Mouse (Mus musculus) hindbrain, postnatal 0 days (tissue): Measurements from ENCODE around the gene Hormad1. TPM values are rescaled to one million over a fixed set of nuclear protein-coding genes. Genes with fewer than 3 reads are reported as not detected.

Source experiments
- ATAC-seq: fragments of 200-750 bp; cut with Nextera tagmentation; 2 replicates; pipeline ENCODE4 v1.8.0; 2017; ENCODE audit warnings: mild to moderate bottlenecking, moderate TSS enrichment, moderate library complexity
- DNase-seq: peaks from one replicate; pipeline ENCODE4 v3.0.0-alpha.2; 2015; ENCODE audit warnings: low spot score
- H3K27ac ChIP-seq: fragments of 300-500 bp; sonication (generic); 2 replicates; pipeline ENCODE4 v1.5.1; 2014; ENCODE audit warnings: mild to moderate bottlenecking
- H3K27me3 ChIP-seq: fragments of 300-500 bp; sonication (generic); 2 replicates; pipeline ENCODE4 v1.6.1; 2014; ENCODE audit warnings: low read length, mixed read lengths; ENCODE audit not compliant: insufficient read depth
- H3K36me3 ChIP-seq: fragments of 300-500 bp; sonication (generic); 2 replicates; pipeline ENCODE4 v1.6.1; 2014; ENCODE audit warnings: low read length, mixed read lengths; ENCODE audit not compliant: insufficient read depth
- H3K4me1 ChIP-seq: fragments of 300-500 bp; sonication (generic); 2 replicates; pipeline ENCODE4 v1.6.1; 2014; ENCODE audit warnings: antibody characterized with exemption, low read length, mixed read lengths; ENCODE audit not compliant: insufficient read depth
- H3K4me2 ChIP-seq: fragments of 300-500 bp; sonication (generic); 2 replicates; pipeline ENCODE4 v1.6.1; 2014; ENCODE audit warnings: low read depth, mild to moderate bottlenecking, low read length, moderate library complexity, mixed read lengths
- H3K4me3 ChIP-seq: fragments of 300-500 bp; sonication (generic); 2 replicates; pipeline ENCODE4 v1.5.1; 2014; ENCODE audit warnings: low read length
- H3K9ac ChIP-seq: fragments of 300-500 bp; sonication (generic); replicated peaks from 2 replicates; pipeline ENCODE4 v1.6.1; 2014; ENCODE audit warnings: mild to moderate bottlenecking, low read length, moderate library complexity, mixed read lengths
- H3K9me3 ChIP-seq: fragments of 300-500 bp; sonication (generic); 2 replicates; pipeline ENCODE4 v1.6.1; 2016; ENCODE audit warnings: low read length, mixed read lengths
- CTCF ChIP-seq: IDR thresholded peaks from 2 replicates; pipeline ENCODE4 v1.5.1; 2016; ENCODE audit warnings: antibody characterized with exemption, control low read depth, low read depth
- WGBS: fragments of 180-500 bp; shearing (Covaris S2); extraction: QIAGEN DNeasy Blood & Tissue Kit; methylation state at CpG from one replicate; pipeline ENCODE4 v1.1.7; 2014; 5-methylcytosine and 5-hydroxymethylcytosine counted together
- polyA plus RNA-seq: library from polyadenylated mRNA; unstranded; fragments of >200 nt; fragmentation: Nextera tagmentation; extraction: Ambion mirVana; gene quantifications from 2 replicates; pipeline ENCODE4 v1.2.1, GENCODE M21; 2015
- total RNA-seq: library from RNA; depleted of rRNA; stranded (reverse); fragments of >200 nt; gene quantifications from 2 replicates; pipeline ENCODE4 v1.2.3, GENCODE M21; 2014

The Hormad1 gene
- total and polyA plus RNA-seq, 2 experiments from 2014 or later: not detected

DNA sequence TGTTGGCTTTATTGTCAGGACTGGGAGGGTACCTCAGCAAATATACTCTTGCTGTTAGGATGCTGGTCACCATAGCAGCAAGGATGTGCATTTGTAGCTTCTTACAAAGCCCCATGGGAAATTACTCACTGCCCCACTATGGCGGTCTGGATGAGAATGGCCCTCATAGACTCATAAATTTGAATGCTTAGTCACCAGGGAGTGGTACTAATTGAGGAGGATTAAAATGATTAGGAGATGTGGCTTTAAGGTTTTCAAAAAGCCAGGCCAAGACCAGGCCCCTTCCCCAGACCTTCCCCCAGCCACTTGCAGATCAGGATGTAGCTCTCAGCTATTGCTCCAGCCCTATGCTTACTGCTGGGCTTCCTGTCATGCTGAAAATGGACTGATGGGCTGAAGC lies 9.3 kb upstream of the Hormad1 start:
- H3K4me1 ChIP-seq: no peaks in the 10 kb centered on the region
- no peaks in the 10 kb centered on the region; the same call in 1 of the 2 replicates for H3K9me3 ChIP-seq
- H3K27me3 ChIP-seq: no peaks in the 10 kb centered on the region
- no peak overlapping the region for H3K27ac ChIP-seq
- WGBS: 54% methylated on average over 1 of the region's 1 CpGs
- H3K4me3 ChIP-seq: no peak overlapping the region
- H3K4me2 ChIP-seq: no peak overlapping the region
- H3K36me3 ChIP-seq: no peaks in the 10 kb centered on the region
- no peak for TF ChIP-seq CTCF
- ATAC-seq (no peak), DNase-seq (no peak)
- H3K9ac ChIP-seq: no peak overlapping the region

DNA sequence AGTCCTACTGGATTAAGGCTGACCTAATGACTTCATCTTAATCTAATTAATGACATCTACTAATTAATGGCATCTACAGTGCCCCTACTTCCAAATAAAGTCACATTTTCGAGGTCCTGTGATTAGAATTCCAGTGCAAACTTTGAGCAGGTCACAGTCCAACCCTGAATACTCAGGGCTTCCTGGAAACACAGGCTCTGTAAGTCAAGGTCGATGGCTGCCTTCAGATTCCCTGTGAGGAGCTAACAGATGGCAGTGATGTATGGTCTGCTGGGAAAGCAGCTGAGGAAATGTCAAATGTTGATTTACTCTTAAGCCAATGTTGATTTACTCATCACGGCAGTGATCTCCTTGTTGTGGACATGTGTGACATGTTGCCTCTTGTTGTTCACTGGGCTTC lies 5.5 kb upstream of the Hormad1 start:
- no peak overlapping the region for H3K4me2 ChIP-seq
- no peak overlapping the region for H3K9ac ChIP-seq
- H3K4me1 ChIP-seq: no peaks in the 10 kb centered on the region
- no peak for TF ChIP-seq CTCF
- DNase-seq (peak; percentile 5), ATAC-seq (no peak)
- H3K27me3 ChIP-seq: no peaks in the 10 kb centered on the region
- H3K4me3 ChIP-seq: no peak overlapping the region
- WGBS: 66% methylated on average over 3 of the region's 3 CpGs
- no peak overlapping the region for H3K27ac ChIP-seq
- H3K36me3 ChIP-seq: no peaks in the 10 kb centered on the region
- no peaks in the 10 kb centered on the region for H3K9me3 ChIP-seq

DNA sequence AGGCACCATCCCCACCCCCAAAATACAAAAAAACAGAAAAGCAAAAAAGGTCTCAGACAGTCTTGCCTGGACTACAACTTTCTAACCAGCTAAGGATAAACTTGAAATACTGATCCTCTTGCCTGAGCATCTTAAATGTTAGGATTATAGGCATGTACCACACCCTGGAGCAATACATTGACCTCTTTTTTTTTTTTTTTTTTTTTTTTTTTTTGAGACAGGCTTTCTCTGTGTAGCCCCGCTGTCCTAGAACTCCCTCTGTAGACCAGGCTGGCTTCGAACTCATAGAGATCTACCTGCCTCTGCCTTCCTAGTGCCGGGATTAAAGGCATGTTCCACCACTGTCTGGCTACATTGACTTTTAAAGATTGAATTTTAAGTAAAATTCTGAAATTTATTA lies 1.3 kb downstream of the Hormad1 start:
- Histone ChIP-seq H3K9me3 (no peaks in the 10 kb centered on the region), H3K4me1 (no peaks in the 10 kb centered on the region), H3K9ac (no peak overlapping the region), H3K36me3 (no peaks in the 10 kb centered on the region), H3K27ac (no peak overlapping the region), H3K4me3 (no peak overlapping the region), H3K27me3 (no peaks in the 10 kb centered on the region), H3K4me2 (no peak overlapping the region)
- ATAC-seq (no peak), DNase-seq (no peak)
- no peak for TF ChIP-seq CTCF
- 98% methylated on average over 3 of the region's 3 CpGs for WGBS

DNA sequence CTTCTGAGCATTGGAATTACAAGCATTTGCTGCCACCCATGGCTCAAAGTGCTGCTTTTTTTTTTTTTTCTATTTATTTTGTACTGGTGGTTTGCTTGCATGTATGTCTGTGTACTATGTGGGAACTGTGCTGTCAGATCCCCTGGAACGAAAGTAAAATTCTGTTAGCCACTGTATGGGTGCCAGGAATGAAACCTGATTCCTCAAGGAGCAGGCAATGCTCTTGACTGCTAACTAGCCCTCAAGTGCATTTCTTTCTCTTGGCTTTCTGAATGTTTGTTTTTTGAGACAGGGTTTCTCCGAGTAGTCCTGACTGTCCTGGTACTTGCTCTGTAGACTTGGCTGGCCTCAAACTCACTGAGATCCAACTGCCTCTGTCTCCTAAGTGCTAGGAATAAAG lies 2.3 kb downstream of the Hormad1 start:
- H3K9me3 ChIP-seq: no peaks in the 10 kb centered on the region
- 72% methylated on average over 2 of the region's 2 CpGs for WGBS
- TF ChIP-seq CTCF: no peak
- no peaks in the 10 kb centered on the region for H3K27me3 ChIP-seq
- no peak overlapping the region for H3K4me2 ChIP-seq
- DNase-seq (no peak), ATAC-seq (no peak)
- H3K9ac ChIP-seq: no peak overlapping the region
- H3K4me3 ChIP-seq: no peak overlapping the region
- no peak overlapping the region for H3K27ac ChIP-seq
- H3K36me3 ChIP-seq: no peaks in the 10 kb centered on the region
- no peaks in the 10 kb centered on the region for H3K4me1 ChIP-seq

DNA sequence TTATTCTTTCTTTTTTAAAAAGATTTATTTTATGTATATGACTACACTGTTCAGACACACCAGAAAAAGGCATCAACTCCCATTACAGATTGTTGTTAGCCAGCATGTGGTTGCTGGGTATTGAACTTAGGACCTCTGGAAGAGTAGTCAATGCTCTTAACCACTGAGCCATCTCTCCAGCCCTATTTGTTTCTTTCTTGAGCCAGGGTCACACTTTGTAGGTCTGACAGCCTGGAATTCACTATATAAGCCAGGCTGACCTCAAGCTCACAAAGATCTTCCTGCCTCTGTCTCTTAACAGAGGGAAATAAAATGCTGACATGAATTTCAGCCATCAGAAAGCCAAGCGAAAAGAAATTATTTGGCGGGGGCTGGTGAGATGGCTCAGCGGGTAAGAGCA lies 10.1 kb downstream of the Hormad1 start:
- TF ChIP-seq CTCF: no peak
- no peak overlapping the region for H3K27ac ChIP-seq
- no peak overlapping the region for H3K9ac ChIP-seq
- H3K36me3 ChIP-seq: no peaks in the 10 kb centered on the region
- no peaks in the 10 kb centered on the region for H3K9me3 ChIP-seq
- no peak overlapping the region for H3K4me2 ChIP-seq
- no peaks in the 10 kb centered on the region for H3K4me1 ChIP-seq
- ATAC-seq: no peak
- 91% methylated on average over 3 of the region's 3 CpGs for WGBS
- no peak for DNase-seq
- no peak overlapping the region for H3K4me3 ChIP-seq
- no peaks in the 10 kb centered on the region for H3K27me3 ChIP-seq

DNA sequence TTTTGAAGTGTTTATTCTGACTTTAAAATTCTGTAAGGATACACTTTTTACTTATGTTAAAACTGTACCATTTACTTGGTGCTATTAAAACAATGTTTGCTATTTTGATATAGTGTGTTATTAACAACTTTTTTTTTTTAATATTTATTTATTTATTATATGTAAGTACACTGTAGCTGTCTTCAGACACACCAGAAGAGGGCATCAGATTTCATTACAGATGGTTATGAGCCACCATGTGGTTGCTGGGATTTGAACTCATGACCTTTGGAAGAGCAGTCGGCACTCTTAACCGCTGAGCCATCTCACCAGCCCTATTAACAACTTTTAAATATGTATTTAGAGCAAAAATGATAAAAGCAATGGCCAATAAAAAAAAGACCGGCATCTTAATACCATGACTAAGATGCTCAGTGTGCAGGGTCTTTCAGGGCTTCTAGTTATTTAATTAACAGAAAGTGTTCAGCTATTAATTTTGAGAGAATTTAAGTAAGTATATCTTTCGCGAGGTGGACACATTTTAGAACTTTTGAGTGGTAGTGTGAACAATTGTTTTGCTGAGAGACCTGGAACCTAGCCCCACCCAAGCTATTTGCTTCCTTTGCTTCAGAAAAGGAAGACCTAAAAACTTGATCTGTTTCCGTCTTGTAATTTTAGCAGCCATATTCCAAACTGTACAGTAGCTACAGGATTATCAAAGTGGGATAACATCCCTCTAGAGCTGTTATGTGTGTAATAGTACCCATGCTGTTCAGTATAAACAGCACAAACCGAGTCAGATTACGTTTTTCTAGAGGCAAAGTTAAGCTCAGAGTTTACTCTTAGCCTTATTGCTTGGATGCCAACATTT lies 28.5 kb downstream of the Hormad1 start:
- Histone ChIP-seq H3K4me3 (peak overlapping the region; percentile 67), H3K9ac (no peak overlapping the region), H3K27ac (peak overlapping the region; percentile 48), H3K4me2 (peak overlapping the region; percentile 56), H3K4me1 (no peaks in the 10 kb centered on the region), H3K9me3 (no peaks in the 10 kb centered on the region), H3K27me3 (no peaks in the 10 kb centered on the region), H3K36me3 (no peaks in the 10 kb centered on the region)
- no peak for DNase-seq
- no peak for ATAC-seq
- WGBS: 50% methylated on average over 8 of the region's 8 CpGs
- TF ChIP-seq CTCF: no peak

DNA sequence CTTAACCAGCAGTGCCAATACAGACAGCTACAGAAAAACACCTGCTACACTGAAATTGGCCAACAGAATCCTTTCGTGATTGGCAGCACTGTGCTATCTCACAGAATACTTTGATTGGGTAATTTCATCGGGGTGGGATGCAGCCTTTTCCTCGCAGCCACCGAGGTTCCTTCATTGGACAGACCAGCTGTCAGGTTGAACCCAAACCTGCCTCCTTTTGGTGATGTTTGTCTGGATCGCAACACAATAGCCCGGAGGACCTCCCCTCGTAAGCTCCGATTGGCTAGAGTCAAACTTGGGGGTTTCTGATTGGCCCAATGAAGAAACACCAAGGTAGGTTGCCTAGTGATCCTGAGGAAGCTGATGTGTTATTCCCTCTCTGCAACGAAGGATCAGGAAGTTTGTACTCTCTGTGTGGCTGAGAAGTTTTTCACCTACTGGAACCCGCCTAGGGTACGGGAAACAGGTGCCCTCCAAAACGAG lies 29.2 kb downstream of the Hormad1 start, which contains the start of gene Golph3l:
Golph3l (plus strand) TSS at position 331 of the 483 bp plus-strand sequence.
- WGBS: under 1% methylated on average over 12 of the region's 12 CpGs
- peak within 1 kb of the TSS; percentile 57 for H3K27ac ChIP-seq
- peak within 1 kb of the TSS; percentile 67 for H3K4me3 ChIP-seq
- DNase-seq (peak; percentile 97), ATAC-seq (peak; percentile 100)
- TF ChIP-seq CTCF: peak; percentile 23; the same call in 1 of the 2 replicates
- H3K4me1 ChIP-seq: no peaks in the 10 kb centered on the region
- peak within 1 kb of the TSS; percentile 40 for H3K9ac ChIP-seq
- no peaks in the 10 kb centered on the region for H3K27me3 ChIP-seq
- no peaks in the 10 kb centered on the region for H3K36me3 ChIP-seq
- H3K9me3 ChIP-seq: no peaks in the 10 kb centered on the region
- H3K4me2 ChIP-seq: peak within 1 kb of the TSS; percentile 64
